Mouse (Mus musculus) heart, postnatal 25 days (tissue): ENCODE data around the gene Spata21. TPM values are rescaled to one million over a fixed set of nuclear protein-coding genes. Genes with fewer than 3 reads are reported as not detected.

Experiments used
- DNase-seq: peaks from one replicate; pipeline ENCODE4 v3.0.0; 2022; ENCODE audit warnings: low spot score
- intact Hi-C: fragments of 180-260 bp; cut with DNase I; formaldehyde crosslinking; loops from one replicate; pipeline ENCODE4 v1.15.1; 2025
- total RNA-seq, 2 experiments: library from RNA; stranded (reverse); gene quantifications; 2 replicates each; pipeline ENCODE4 v1.2.3; 2021

Spata21 gene
- total RNA-seq: not detected

DNA sequence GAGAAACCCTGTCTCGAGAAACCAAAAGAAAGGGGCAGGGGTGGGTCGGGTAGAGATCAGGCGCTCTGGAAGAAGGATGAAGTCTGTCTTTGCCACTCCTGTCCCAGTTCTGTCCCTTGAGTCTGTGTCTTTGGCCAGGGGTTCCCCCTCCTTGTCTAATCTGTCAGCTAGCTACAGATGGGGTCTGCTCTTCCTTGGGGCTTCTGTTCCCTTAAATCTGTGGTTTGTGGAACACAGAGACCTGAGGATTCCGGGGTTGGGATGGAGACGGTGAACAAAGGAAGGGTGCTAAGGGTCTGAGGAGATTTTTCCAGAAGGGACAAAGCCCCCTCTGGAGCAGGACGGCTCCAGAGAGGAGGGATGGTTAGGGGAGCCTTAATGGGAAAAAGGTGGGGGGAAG is at the start of gene Spata21:
TSS of gene Spata21 (plus strand) at position 301 of the 400 bp plus-strand sequence.
- DNase-seq: no peak
- intact Hi-C loops: no loop called here

DNA sequence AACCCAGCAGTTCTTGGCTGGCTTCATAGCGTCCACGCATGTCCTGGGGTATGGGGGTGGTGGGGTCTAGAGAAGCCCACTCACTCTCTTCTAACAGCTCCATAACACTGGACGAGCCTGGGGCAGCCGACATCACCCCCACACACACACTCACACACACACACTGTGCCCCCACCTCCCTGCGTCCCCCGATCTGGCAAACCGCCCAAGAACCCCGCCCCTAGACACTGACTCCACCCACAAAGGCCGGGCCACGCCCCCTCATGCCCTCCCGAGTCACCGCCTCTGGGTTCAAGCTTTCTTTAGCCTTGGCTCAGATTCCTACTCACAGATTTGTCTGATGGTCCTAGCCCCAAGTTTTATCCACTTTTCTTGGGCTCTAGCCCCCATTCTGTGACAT is 47.0 kb upstream of the Spata21 start:
- intact Hi-C loops: no loop called here
- no peak for DNase-seq

DNA sequence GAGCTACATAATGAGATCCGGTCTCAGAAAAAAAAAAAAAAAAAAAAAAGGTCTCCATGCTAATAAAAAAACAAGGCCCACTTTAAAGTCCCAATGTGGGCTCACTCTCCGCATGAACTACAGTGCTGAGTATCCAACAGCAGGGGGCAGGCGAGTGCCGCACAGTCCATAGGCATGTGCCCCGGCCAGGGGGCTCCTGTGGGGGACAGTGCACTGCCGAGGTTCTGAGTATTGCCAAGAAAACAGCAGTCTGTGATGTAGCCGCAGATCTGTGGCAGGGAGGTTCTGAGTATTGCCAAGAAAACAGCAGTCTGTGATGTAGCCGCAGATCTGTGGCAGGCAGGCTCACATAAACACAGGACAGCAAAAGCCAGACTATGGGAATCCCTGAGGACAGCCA is 43.3 kb upstream of the Spata21 start:
- DNase-seq: no peak
- intact Hi-C loops: loop anchor here (1.0 kb wide), 1 partner anchor 20 kb away; no protein-coding TSS in a partner anchor

DNA sequence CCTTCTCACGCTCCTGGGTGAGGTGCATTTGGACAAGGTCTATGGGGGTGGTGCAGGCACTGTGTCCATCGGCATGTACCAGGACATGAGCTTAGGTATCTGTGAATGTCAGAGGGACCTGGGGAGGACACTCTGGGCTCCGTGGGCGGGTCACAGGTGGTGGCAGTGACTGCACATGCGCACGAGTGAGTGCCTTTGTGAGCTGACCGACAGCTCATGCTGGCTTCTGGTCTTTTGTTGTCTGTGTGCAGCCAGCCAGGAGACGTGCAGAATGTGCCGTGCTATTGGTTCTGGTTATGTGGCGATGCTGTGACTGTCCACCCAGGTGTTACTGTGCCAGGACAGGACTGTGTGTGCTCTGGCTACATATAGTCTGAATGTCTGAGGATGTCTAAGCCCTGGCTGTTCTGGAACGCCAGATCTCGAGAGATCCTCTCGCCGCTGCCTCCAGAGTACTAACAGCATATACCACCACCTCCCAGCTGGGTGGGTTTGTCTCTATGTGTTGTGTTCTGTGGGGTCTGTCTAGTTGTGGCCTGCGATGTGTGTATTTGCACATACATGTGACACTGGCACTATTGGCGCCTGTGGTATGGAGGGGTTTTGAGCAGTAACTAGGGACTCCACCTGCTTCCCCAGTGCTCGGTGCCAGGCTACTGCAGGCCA is 39.2 kb upstream of the Spata21 start:
- DNase-seq: no peak
- intact Hi-C loops: no loop called here

DNA sequence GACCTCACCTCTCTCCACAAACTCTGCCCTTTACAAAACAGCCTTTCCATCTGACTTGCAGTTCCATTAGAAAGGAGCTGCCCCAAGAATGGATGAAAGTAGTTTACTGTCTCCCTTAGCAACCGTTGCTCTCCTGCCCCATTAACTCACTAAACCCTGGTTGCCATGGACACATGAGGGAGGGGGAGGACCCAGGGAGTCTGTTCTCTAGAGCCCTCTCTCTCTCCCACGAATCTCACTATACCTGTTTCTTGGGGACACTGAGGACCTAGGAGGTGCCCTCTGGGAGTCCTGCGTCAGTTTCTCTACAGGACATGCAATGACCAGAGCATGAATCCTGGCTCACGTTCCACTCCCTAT is 38.7 kb upstream of the Spata21 start:
- DNase-seq: no peak
- intact Hi-C loops: no loop called here

DNA sequence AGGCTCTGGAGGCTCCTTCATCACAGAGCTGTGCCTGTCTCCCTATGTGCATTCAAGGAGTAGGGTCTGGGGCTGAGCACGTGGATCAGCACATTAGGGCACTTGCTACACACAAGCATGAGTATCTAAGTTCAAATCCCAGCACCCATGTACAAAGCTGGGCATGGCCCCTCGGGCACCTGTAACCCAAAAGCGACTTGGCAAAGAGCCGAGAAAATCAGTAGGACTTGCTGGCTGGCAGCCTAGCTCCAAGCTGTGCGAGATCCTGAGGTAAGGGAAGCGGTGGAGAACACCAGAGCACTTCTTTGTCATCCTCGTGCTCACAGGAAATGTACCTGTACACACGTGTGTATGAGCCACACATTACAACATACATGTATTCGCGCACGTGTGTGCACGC is 35.7 kb upstream of the Spata21 start:
- intact Hi-C loops: no loop called here

DNA sequence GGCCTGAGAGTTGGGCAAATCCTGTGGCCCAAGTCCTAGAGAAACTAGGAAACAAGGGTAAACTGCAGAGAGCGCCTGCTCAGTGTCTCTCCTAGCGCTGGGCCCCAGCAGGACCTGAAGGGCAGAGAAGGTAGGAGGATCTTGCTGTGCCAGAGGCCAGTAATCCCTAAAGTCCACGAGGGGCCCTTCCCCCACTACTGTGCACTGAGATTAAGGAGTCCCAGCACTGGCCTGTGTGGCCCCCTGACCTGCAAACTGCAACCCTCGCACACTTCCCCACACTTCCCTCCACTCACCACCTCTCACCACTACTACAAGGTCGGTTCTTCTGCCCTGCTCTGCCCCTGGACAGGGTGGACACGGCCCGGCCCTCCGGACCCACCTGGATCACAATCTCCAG is 35.0 kb upstream of the Spata21 start:
- no peak for DNase-seq
- intact Hi-C loops: no loop called here

More for the DNA sequence above, 35.7 kb upstream of the Spata21 start:
- DNase-seq: no peak

DNA sequence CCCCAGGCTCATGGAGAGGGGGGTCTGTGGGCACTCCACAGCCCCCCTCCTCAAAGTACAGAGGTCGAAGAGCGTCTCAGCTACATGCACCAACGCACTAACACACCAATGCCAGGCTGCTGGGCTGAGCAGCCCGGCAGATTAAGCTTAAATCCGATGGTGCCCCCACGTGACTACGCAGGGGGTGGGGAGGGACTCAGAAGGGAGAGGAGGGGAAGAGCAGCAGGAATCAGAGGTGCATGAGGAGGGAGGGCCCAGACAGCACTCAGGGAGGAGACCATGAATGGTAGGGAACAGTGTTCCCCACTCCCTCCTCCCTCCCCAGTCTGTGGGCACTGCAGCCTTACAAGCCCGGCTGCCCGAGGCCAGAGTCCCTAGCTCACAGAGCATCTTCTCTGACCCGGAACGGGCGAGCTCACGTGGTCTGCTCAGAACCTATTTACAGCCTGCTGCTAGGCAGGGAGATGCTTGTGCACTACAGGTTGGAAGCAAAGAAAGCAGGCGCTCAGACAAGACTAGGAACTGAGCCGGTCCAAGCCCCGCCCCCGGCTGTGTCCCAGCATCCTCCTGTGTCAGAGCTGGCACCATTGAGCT is 34.5 kb upstream of the Spata21 start:
- intact Hi-C loops: no loop called here
- no peak for DNase-seq

DNA sequence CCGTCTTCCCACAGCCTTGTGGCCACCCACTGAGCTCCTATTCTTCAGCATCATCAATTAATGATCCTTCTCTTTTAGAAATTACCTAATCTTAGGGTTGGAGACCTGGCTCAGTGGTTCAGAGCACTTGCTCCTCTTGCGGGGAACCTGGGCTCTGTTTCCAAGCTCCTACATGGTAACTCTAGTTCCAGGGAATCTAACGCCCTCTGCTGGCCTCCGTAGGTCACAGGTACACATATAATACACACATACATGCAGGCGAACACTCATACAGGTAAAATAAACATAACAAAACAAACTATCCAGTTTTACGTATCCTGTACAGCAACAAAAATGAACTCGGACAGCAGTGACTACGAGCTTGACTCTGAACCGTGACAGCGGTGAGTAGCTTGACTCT is 31.2 kb upstream of the Spata21 start:
- intact Hi-C loops: no loop called here
- DNase-seq: no peak

DNA sequence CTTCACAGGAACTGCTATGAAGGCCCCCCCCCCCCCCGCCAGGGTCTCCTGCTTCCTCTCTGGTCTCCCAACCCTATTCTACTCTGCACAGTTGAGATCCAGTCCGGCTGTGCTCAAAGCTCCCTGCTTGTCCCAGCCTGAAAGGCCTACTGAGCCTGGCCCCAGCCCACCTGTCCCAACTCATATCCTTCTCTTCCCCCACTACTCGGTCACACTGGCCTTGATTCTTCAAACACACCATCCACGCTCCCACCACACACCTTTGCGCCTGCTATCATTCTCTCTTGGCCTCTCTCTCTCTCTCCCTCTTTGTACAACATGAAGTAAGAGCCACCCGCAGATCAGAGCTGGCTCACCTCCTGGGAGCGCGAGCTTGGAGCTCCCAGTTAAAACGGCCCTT is 29.3 kb upstream of the Spata21 start:
- intact Hi-C loops: no loop called here
- no peak for DNase-seq

DNA sequence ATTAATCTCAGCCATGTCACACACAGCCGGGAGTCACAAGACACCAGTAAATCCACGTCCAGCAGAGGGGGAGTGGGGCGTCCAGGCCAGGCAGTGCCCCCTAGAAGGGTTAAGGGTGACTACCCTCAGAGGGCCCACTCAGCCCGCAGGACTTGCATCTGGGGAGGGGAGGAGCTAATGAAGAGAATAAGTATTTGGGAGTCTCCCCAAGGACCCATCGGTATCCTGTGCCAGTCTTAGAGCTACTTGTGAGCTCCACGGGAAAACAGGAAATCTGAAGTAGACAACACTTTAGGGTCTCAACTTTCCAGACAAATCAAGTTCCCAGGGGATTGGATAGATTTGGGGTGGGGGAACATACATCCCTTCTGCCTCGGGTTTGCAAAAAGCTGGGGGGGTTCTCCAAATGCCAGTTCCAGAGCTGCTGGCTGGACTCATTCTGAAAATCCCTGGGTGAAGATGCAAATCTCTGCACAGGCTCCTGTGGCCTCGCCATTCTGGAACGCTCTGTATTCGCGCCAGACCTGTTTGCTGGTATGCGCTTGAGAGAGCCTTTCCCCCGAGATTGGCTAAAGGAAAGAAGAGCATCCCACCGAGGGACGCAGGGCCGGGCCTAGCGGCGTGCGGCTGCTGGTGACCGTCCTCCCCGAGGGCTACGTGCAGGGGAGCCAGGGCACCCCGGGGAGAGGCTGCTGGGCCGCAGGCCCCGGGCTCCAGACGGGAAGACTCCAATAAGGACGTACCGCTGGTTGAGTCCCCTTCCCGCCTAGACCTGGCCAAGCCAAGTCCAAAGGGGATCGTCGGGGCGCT is 28.3 kb upstream of the Spata21 start:
- no peak for DNase-seq
- intact Hi-C loops: no loop called here

DNA sequence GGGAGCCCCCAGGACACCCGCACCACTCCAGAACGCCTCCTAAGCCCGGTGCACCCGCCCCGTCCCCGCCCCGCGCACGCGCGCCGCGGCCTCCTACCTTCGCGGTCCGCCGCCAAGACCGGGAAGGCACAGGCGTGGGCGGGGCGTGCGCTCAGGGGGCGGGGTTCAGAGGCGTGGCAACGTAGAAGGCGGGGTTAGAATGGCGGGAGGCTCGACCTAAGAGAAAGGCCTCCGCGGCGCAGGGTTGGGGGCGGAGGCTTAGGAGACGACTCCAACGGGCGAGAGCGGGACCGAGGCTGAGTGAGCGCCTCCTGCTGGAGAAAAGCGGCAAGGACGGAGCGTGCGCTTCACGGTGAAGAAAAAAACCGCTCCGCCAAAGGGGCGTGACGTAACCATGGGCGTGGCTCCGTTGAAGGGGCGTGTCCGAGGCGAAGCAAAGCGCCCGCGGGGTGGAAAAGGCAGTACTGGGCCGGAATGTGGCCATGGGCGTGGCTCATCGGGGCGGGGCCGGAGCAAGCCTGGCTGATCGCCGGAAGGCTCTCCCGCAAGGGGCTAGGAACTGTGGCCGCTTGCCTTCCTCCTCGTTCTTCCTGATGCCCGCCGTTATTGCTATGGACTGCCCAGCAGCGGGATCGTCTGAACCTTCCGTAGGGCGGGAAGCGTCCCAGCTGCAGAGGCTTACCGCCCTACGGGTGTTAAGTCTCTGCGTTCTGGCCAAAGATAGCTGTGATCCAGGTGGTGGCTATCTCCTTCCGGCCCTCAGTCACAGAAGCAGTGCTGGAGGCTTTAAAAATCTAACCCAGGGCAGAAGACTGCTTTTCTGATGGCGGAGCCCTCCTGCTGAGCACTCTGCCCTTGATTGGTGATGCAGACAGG is 27.5 kb upstream of the Spata21 start, which contains the start of gene Crocc:
TSS of gene Crocc (minus strand) at position 125 of the 876 bp plus-strand sequence.
- DNase-seq: peak; percentile 95
- intact Hi-C loops: no loop called here

DNA sequence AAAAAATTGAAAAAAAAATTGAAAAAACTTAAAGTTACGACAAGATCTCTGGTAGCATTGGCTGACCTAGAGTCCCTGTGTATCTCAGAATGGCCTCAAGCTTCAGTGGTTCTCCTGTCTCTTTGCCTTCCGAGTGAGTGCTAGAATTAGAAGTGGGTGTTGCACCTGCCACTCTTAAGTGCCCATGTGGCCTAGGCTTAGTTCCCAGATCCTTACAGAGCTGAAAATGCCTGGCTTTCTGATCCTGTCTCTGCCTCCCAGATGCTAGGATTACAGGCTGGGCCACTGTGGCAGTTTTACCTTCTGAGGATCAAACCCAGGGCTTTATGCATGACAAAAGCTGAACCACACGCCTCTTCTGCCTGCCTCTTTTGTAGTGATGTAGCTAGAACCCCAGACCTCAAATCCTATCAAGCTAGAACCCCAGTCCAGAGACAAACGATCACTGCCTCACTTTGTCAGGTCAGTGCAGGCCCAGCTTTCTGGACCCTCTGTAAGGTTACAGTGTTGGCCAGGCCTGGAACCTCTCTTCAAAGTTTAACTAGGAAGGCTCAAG is 24.0 kb upstream of the Spata21 start:
- DNase-seq: no peak
- intact Hi-C loops: no loop called here

DNA sequence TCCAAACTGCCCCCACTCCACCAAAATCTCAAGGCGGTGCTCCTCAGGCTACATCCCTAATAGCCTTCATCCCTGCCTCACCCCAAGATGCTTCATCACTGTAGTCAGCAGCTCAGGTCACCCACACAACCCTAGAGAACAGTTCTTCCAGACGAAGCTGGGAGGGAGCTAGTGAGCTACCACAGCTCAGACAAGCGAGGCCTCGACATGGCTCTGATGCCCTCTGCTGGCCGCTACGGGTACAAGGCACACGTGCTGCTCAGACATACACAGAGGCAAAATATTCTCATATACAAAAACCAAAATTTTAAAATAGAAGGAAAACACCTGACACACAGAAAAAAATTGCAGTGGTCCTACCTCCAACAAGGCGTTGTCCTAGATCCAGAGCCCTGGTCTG is 23.0 kb upstream of the Spata21 start:
- intact Hi-C loops: loop anchor here (1.0 kb wide), 1 partner anchor 20 kb away; no protein-coding TSS in a partner anchor
- peak; percentile 40 for DNase-seq

DNA sequence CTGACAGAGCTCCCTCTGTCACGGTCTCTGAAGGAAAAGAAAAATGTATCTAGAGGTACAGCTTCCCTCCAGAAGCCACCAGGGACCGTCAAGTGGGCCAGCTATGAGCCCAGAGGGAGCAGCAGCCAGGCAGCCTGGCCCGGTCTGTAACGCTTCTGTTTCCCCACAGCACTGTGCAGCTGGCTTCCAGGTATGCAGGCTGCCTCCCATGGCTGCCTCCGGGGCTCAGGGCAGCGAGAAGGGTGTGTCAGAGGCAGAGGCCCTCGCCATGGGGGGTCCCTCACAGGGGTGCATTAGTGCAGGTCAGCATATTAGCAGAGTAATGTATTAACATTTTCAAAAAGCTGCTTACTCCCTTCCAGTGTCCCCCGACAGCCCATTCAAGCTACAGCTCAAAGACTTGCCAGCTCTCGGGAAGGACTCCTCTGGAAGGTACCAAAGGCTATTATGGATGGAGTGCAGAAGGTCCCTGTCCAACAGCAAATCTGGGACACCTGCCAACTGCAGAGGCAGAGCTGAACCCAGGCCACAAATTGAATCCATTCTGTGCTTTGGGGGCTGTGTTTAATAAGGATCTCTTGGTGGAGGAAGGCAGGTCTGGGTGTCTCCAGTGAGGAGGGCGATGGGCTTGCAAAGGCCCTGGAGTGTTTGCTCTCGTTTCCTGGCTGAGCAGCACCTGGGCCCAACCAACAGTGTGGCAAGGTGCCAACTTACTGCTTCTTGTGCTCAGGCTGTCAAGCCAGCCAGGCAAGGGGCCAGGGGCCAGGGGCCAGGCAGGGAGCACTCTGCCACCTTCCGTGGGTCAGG is 21.2 kb upstream of the Spata21 start:
- intact Hi-C loops: no loop called here
- DNase-seq: no peak

DNA sequence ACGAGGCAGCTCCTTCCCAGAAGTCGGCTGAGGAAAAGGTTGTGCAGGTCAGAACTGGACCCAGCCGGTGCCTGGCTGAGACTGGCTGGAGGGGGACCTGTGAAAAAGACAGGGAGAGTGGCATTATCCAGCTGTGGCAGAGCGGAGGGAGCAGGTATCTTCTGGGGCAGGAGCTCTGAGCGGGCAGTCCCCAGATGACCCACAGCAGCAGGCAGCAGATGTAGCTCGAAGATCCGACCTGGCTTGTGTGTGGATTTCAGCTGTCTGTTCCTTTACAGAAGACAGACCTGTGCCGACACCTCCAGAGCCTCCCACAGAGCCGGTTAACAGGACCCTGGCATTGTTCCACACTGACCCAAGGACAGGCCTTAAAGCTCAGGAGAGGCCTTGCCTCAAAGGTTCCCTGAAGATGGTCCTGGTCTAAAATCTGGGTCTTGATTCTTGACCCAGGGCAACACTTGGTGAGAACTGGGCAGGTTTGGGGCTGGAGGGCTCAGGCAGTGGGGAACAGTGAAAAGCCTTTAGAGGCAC is 20.6 kb upstream of the Spata21 start:
- intact Hi-C loops: no loop called here
- DNase-seq: no peak

DNA sequence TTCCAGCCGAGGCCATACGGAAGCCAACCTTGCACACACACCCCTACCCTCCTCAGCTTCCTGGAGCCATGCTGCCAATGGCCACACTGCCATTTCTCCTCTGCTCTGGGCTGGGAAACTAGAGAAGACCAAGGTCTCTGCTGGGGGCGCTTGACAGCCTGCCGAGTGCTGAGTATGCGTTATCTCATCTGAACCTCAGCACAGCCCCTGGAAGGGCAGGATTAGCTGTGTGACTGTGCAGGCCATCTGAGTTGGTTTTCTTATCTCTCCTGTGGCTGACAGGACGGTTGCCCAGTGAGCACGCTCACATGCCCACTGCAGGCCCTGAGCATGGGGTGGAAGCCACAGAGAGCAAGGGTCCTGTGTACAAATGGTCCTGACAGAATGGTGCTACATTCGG is 19.5 kb upstream of the Spata21 start:
- no peak for DNase-seq
- intact Hi-C loops: no loop called here

DNA sequence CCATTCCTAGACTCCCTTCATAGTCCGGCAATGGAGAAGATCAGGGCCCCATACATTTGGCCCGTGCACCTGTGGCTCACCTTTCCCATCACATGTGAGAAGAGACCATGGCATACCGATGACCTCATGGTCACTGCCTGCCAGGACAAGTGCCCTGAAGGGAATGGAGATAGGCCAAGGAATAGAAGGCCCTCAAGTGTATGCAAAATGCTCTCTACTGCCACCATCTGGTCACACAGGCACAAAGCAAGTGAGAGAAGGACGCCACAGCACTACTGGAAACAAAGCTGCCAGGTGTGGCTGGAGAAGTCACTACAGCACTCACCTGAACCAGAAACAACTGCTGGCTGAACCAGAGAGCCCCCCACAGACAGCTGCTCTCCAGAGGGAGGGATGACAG is 18.4 kb upstream of the Spata21 start:
- intact Hi-C loops: no loop called here
- DNase-seq: no peak

DNA sequence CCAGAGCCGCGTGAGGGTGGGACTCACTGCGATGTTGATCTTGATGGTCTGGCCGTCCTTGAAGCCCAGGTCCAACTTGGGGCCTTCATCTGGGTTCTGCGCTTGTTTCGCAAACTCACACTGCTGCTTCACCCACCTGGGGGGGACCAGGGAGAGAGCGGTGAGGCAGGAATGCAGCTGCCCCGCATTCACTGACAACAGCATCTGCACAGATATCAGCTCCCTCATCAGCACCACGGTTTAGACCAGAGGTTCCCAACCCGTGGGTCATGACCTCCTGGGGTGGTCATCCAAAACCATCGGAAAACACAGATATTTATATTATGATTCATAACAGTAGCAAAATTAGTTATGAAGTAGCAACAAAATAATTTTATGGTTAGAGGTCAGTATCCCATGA is 15.6 kb upstream of the Spata21 start:
- DNase-seq: no peak
- intact Hi-C loops: no loop called here
